Mouse (Mus musculus) adrenal gland, postnatal 0 days (tissue): ENCODE measurements around the gene Tjp1. TPM values are rescaled to one million over a fixed set of nuclear protein-coding genes. Genes with fewer than 3 reads are reported as not detected.

Source experiments
- polyA plus RNA-seq: library from polyadenylated mRNA; unstranded; fragments of >200 nt; fragmentation: Nextera tagmentation; extraction: Ambion mirVana; gene quantifications from 2 replicates; pipeline ENCODE4 v1.2.1, GENCODE M21; 2015

Gene Tjp1
- polyA plus RNA-seq = 16.3 and 21.2 TPM in 2 replicates

DNA sequence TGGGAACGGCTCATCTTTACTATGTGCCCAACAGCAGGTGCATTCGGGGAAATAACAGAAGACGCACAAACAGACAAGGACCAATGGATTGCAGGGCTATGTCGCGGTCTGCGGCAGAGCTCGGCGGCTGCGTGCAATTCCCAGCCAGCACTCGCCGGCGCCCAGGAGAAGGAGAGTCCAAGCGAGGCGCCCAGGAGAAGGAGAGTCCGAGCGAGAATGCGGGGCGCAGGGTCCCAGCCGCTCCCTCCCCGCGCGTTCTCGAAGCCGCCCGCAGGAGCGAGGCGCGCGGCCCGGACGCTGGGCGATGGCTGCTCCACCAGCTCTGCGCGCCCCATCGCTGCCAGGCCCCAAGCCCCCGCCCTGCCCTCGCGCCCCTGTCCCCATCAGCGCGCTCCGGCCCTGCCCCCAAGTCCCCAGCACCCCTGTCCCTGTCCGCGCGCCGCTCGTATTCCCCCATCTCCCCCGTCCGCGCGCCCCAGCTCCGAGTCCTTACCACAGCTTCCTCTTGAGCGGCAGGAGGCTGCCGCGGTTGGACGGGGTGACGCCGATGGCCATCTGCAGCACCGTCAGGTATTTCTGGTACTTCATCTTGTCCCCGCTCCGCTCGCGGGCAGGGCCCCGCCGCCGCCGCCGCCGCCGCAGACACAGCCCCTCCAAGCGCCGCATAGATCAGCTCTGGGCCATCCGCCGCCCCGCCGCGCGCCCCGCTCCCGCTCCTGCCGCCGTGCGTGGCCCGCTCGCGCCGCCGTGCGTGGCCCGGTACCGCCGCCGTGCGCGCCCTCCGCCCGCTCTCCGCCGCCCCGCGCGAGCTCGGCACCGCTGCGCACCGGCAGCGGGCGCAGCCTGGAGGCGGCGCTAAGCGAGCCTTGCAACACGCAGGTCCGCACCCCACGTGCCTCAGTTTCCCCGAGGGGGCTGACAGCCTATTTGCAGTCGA is at the start of gene Tjp1:
TSS of gene Tjp1 (minus strand) at position 711 of the 937 bp plus-strand sequence.

Other genes with a start within 250 kb of the Tjp1 start
- 10.9 and 14.2 TPM in 2 replicates for gene Tarsl2, start 117.1 kb upstream of the Tjp1 start, polyA plus RNA-seq
- 131 and 141 TPM in 2 replicates for gene Tm2d3, start 163.4 kb upstream of the Tjp1 start, polyA plus RNA-seq